Mouse (Mus musculus): ENCODE results near the gene Gm12166. TPM values are rescaled to one million over a fixed set of nuclear protein-coding genes. Genes with fewer than 3 reads are reported as not detected.
"Not testable (repeated sequence)": the region's sequence is repeated elsewhere in the genome, so short reads cannot be mapped to it uniquely, and the experiment has no call there.

The Gm12166 gene
- polyA plus RNA-seq, 1 experiment, result not detected

DNA sequence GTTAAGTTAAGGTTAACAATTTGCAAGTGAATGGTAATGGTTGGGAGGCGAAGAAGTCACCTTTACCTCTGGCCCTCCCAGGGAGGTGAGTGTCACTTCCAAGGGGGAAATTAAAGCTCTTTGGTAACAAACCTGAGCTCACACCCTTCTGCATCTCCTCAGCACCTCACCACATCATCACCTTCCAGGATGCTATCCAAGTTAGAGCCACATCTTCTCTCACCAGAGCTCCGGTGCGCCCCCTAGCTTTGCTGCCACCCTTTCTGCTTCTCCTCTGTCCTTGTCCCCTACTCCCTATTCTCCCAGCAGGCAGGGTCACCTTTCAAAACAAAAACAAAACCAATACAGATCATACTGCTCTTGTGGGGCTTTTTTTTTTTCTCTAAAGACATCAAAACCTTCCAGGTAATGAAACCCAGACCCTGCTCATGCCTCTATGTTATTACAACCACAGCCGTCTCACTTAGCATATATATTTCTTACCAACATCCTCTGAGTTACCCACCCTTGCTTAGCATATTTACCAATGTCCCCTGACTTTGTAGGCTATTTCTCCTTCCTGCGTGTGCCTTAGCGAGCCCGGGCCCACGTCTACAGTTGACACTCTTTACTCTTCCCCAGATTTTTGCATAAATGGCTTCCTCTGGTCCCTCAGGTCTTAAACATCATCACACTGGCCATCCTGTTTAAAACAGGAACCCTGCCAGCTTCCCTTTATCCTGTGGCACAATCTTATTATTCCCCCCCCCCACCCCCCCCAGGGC is 7.9 kb upstream of the Gm12166 start:
- peaks cover 12% of the 10 kb centered on the region; the same call in 1 of the 2 replicates for H3K4me1 ChIP-seq (ENCODE audit: control insufficient read depth, insufficient read depth, low read length)
- TF ChIP-seq CTCF (IDR thresholded peaks at IDR 0.05; ENCODE audit: insufficient read depth, low read depth, low read length) (no peak), POLR2A (IDR thresholded peaks at IDR 0.05; ENCODE audit: insufficient read depth, low read depth, low read length) (no peak)
- H3K4me3 ChIP-seq (ENCODE audit: insufficient read depth, low read depth, low read length), result no peak overlapping the region
- 94% methylated on average over 8 of the region's 8 CpGs for WGBS
- H3K27ac ChIP-seq (ENCODE audit: insufficient read depth, low read depth, low read length), result no peak overlapping the region

DNA sequence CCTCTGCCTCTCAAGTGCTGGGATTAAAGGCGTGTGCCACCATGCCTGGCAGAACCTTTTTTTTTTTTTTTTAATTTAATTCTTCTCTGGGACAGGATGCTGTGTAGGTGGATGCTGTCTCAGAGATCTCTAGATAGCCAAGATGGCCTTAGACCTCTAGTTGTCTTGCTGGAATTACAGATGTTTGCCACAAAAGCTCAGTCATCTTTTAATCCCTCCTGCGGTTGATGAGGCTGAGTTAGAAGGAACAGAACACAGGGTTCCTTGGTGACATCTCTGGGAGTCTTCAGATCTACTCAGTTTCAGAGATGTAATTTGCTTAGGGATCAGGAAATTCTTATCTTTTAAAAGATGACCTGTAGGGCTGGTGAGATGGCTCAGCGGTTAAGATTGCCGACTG is 6.8 kb upstream of the Gm12166 start:
- WGBS, result 97% methylated on average over 4 of the region's 4 CpGs
- TF ChIP-seq CTCF (IDR thresholded peaks at IDR 0.05; ENCODE audit: insufficient read depth, low read depth, low read length) (no peak), POLR2A (IDR thresholded peaks at IDR 0.05; ENCODE audit: insufficient read depth, low read depth, low read length) (no peak)
- no peak overlapping the region for H3K27ac ChIP-seq (ENCODE audit: insufficient read depth, low read depth, low read length)
- H3K4me1 ChIP-seq (ENCODE audit: control insufficient read depth, insufficient read depth, low read length), result peaks cover 9% of the 10 kb centered on the region; the same call in 1 of the 2 replicates
- H3K4me3 ChIP-seq (ENCODE audit: insufficient read depth, low read depth, low read length), result no peak overlapping the region

DNA sequence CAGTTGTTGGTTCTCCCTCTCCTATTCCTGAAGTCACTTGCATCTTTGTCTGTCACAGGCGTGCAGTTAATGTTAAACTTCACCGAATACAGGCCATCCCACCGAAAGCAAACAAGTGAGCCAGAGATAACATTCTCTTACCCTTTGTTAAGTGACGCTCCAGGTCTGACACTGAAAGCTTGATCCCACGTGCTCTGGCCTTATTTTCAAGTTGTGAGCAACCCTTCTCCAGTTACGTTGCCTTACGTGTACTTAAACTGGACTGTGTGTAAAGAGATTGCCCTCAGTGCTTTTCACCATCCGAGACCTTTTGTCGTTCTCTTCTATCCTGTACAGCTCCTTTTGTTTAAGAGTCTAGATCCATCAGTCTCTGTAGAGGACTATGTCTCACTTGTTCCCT is 5.9 kb upstream of the Gm12166 start:
- H3K27ac ChIP-seq (ENCODE audit: insufficient read depth, low read depth, low read length), result no peak overlapping the region
- no peak overlapping the region for H3K4me3 ChIP-seq (ENCODE audit: insufficient read depth, low read depth, low read length)
- WGBS, result 91% methylated on average over 9 of the region's 9 CpGs
- no peak for TF ChIP-seq POLR2A (IDR thresholded peaks at IDR 0.05; ENCODE audit: insufficient read depth, low read depth, low read length)
- peaks cover 5% of the 10 kb centered on the region; the same call in 1 of the 2 replicates for H3K4me1 ChIP-seq (ENCODE audit: control insufficient read depth, insufficient read depth, low read length)

DNA sequence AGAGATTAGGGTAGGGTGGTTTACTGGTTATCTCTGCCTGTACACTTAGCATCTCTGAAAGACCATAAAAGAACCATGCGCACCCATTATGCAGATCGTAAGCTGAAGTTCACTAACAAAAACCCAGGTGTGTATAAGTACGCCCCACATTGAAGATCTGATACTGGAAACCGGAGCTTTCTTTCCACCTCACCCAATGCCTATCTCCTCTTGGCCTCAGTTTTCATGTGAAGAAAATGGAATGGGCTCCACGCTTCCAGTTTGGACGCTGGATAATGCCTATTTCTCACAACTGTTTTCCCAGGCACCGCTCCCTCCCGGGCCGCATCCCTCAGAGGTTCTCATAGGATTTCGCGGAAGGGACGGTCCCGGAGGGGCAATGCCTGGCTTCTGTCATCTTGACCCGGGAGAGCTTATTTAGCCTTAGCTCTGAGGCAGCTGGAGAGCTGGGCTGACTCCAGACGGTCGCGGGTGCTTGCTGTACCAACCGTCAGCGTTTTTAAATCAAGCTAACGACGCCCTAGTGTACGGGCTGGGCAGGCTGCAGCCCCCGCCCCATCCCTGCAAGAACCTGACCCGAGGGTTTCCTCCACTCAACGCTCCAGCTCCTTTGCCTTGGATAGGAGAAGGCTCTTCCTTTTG is 4.8 kb upstream of the Gm12166 start:
- Histone ChIP-seq H3K27ac (ENCODE audit: insufficient read depth, low read depth, low read length) (no peak overlapping the region), H3K4me1 (ENCODE audit: control insufficient read depth, insufficient read depth, low read length) (peaks cover 5% of the 10 kb centered on the region; the same call in 1 of the 2 replicates), H3K4me3 (ENCODE audit: insufficient read depth, low read depth, low read length) (peak overlapping the region; percentile 58)
- no peak for TF ChIP-seq CTCF (IDR thresholded peaks at IDR 0.05; ENCODE audit: insufficient read depth, low read depth, low read length)
- no peak for TF ChIP-seq POLR2A (IDR thresholded peaks at IDR 0.05; ENCODE audit: insufficient read depth, low read depth, low read length)
- 6% methylated on average over 25 of the region's 25 CpGs for WGBS

DNA sequence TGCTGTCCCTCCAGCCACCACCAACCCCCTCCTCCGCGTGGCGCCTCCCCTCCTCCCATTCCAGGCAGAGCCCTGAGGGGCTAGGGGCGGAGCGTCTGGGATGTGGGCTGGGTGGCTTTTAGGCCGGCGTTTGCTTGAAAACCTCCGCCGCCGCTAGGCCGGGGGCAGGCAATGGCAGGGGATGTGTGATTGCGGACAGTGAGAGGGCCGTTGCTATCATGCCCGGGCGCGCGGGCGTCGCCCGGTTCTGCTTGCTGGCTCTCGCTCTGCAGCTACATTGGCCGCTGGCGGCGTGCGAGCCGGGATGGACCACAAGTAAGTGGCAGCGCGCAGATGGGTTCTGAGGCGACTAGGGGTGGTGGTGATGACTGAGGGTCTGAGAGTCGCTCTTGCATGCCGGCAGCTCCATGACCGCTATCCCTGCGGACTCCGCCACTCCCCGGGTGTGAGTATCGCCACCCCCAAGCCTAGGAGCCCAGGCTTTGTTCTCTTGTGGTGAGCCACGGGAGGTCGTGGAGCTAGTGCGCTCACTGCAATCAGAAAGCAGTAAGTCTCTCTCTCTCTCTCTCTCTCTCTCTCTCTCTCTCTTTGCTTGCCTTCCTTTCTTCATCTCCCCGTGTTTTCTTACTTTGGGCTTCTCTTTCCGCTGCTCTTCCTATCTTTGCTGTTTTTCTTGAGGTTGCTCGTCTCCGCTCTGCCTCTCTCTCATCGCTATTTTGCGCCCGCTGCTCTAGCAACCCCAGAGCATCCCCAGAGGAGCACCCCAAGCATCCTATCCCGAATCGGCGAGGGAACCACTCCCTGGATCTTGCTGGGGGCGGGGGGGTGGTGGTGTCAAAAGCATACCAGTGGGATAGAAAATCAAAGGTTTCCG is 4.0 kb upstream of the Gm12166 start, which contains the start of gene Adam19:
Adam19 (plus strand) TSS at position 97 of the 874 bp plus-strand sequence.
- WGBS, result under 1% methylated on average over 51 of the region's 51 CpGs
- peak within 1 kb of the TSS; percentile 58 for H3K4me3 ChIP-seq (ENCODE audit: insufficient read depth, low read depth, low read length)
- H3K27ac ChIP-seq (ENCODE audit: insufficient read depth, low read depth, low read length), result peak within 1 kb of the TSS; percentile 4; the same call in 1 of the 2 replicates
- TF ChIP-seq CTCF (IDR thresholded peaks at IDR 0.05; ENCODE audit: insufficient read depth, low read depth, low read length), result no peak
- no peak for TF ChIP-seq POLR2A (IDR thresholded peaks at IDR 0.05; ENCODE audit: insufficient read depth, low read depth, low read length)
- H3K4me1 ChIP-seq (ENCODE audit: control insufficient read depth, insufficient read depth, low read length), result peaks cover 5% of the 10 kb centered on the region; the same call in 1 of the 2 replicates

- peaks cover 5% of the 10 kb centered on the region; the same call in 1 of the 2 replicates for H3K4me1 ChIP-seq (ENCODE audit: control insufficient read depth, insufficient read depth, low read length)
- H3K4me3 ChIP-seq (ENCODE audit: insufficient read depth, low read depth, low read length), result peak overlapping the region; percentile 58
- TF ChIP-seq POLR2A (IDR thresholded peaks at IDR 0.05; ENCODE audit: insufficient read depth, low read depth, low read length) (no peak), CTCF (IDR thresholded peaks at IDR 0.05; ENCODE audit: insufficient read depth, low read depth, low read length) (no peak)
- no peak overlapping the region for H3K27ac ChIP-seq (ENCODE audit: insufficient read depth, low read depth, low read length)
- 44% methylated on average over 13 of the region's 13 CpGs for WGBS
Observed at GRCm38 (mm10) chr11:46054911-46055895, 3.1 kb upstream of the Gm12166 start.

- H3K4me3 ChIP-seq (ENCODE audit: insufficient read depth, low read depth, low read length), result no peak overlapping the region
- H3K4me1 ChIP-seq (ENCODE audit: control insufficient read depth, insufficient read depth, low read length), result peaks cover 5% of the 10 kb centered on the region; the same call in 1 of the 2 replicates
- H3K27ac ChIP-seq (ENCODE audit: insufficient read depth, low read depth, low read length), result no peak overlapping the region
- WGBS, result 84% methylated on average over 5 of the region's 5 CpGs
- TF ChIP-seq POLR2A (IDR thresholded peaks at IDR 0.05; ENCODE audit: insufficient read depth, low read depth, low read length) (no peak), CTCF (IDR thresholded peaks at IDR 0.05; ENCODE audit: insufficient read depth, low read depth, low read length) (no peak)
Observed at GRCm38 (mm10) chr11:46054311-46054710, 2.2 kb upstream of the Gm12166 start.

DNA sequence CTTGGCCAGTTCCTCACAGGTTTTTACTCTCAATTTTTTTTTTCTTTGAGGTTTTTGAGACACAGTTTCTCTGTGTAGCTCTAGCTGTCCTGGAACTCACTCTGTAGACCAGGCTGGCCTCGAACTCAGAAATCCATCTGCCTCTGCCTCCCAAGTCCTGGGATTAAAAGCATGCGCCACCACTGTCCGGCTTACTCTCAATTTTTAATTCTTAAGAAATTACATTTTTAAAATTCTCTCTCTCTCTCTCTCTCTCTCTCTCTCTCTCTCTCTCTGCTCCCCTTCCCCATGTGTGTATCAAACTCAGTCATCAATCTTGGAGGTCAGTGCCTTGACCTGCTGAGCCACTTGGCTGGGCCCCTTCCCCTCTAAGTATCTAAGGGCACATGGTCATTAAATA is 1.3 kb upstream of the Gm12166 start:
- not testable (repeated sequence) for H3K4me1 ChIP-seq (ENCODE audit: control insufficient read depth, insufficient read depth, low read length); H3K27ac ChIP-seq (ENCODE audit: insufficient read depth, low read depth, low read length); H3K4me3 ChIP-seq (ENCODE audit: insufficient read depth, low read depth, low read length)
- WGBS, result 98% methylated on average over 3 of the region's 3 CpGs
